In genomic region chr1:77943101-77943500, GRCm38 (mm10) we compare ENCODE assay signal across 10 mouse cellular contexts.
DNase-seq lines count a peak whose midpoint lies in the region.
"Had no signal": no experiment of that assay in that cellular context is flagged by ENCODE, and none has a peak within 500 bp of the region (broad histone marks: within the 10 kb centered on the region; RNA-seq: fewer than 3 reads in every experiment).

No protein-coding gene starts in this region.

- H3K4me1 ChIP-seq in heart, embryonic 10.5 days: peaks cover 3% of the 10 kb centered on the region; the same call in 1 of the 2 replicates
- H3K4me1 ChIP-seq: stomach, embryonic 15.5 days had no signal

- WGBS in heart, embryonic 10.5 days: 6% methylated on average over 5 of the region's 5 CpGs
- 2% methylated on average over 5 of the region's 5 CpGs for WGBS in large intestine, adult 2 months

- H3K27ac ChIP-seq in heart, embryonic 10.5 days: no peak overlapping the region
- H3K27ac ChIP-seq: limb, embryonic 12.5 days; stomach, embryonic 15.5 days had no signal

- DNase-seq in heart, adult 8-10 months (ENCODE audit: low spot score): peak; percentile 12
- no peak for DNase-seq in heart, embryonic 10.5 days (ENCODE audit: low spot score)
- peak; percentile 30 for DNase-seq in ovary, postnatal 14 days (ENCODE audit: low spot score)
- DNase-seq in ovary, postnatal 10 days (ENCODE audit: low spot score): no peak
- DNase-seq in brain, adult 2 months (ENCODE audit: low read depth, low spot score): peak; percentile 72
- peak; percentile 2 for DNase-seq in large intestine, adult 2 months (ENCODE audit: low read depth, low spot score)
- no peak for DNase-seq in thymus, adult 18-20 months
- DNase-seq in neural tube, embryonic 10.5 days (ENCODE audit: extremely low spot score, low spot score): no peak

- no peaks in the 10 kb centered on the region for H3K9me3 ChIP-seq in heart, embryonic 10.5 days
- H3K9me3 ChIP-seq: limb, embryonic 12.5 days; stomach, embryonic 15.5 days had no signal

- no peak overlapping the region for H3K4me3 ChIP-seq in heart, embryonic 10.5 days
- H3K4me3 ChIP-seq: limb, embryonic 12.5 days; stomach, embryonic 15.5 days had no signal

- 0 out of 2 replicates have a peak, but pooled peaks cover 17% of the 10 kb centered on the region for H3K27me3 ChIP-seq in heart, embryonic 10.5 days (ENCODE audit: insufficient read depth, poor library complexity, severe bottlenecking)
- H3K27me3 ChIP-seq: stomach, embryonic 15.5 days had no signal

- no peaks in the 10 kb centered on the region for H3K36me3 ChIP-seq in heart, embryonic 10.5 days
- H3K36me3 ChIP-seq: limb, embryonic 12.5 days; stomach, embryonic 15.5 days had no signal

Comparison
In these comparisons a context has a peak if more than half of its experiments do, and no peak if none do; other contexts are left out.
1. DNase-seq: peak in heart, adult 8-10 months (single experiment), ovary, postnatal 14 days (single experiment), brain, adult 2 months (single experiment) and large intestine, adult 2 months (single experiment); none in heart, embryonic 10.5 days (single experiment), ovary, postnatal 10 days (single experiment), thymus, adult 18-20 months (0 of 2) and neural tube, embryonic 10.5 days (single experiment).